In the genomic region with DNA sequence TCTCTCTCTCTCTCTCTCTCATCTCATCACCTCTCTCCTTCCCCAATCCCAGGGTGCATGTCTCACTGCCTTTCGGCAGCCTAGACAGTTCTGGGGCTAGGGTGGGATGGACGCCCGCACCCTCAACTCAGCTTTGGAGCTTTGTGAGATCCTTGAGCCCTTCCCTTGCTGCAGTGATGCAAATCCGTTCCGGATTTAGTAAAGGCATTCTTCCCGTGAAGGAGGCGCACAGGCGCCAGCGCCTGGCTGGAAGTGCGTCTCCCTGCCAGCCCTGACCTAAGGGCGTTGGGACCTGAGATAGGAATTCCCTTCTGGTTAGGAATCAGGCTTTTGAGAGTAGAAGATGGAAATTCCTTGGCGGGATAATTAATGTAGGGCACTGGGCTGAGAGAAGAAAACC, we compare ENCODE assay signal across 8 mouse cellular contexts. TPM values are rescaled to one million over a fixed set of nuclear protein-coding genes. Genes with fewer than 3 reads are reported as not detected.
DNase-seq lines count a peak whose midpoint lies in the region; ATAC-seq lines count a peak whose summit lies in the region.

No protein-coding gene starts in this region.

- H3K9ac ChIP-seq in kidney, embryonic 15.5 days: peak overlapping the region; percentile 30; the same call in 1 of the 2 replicates
- peak overlapping the region; percentile 34; the same call in 1 of the 2 replicates for H3K9ac ChIP-seq in midbrain, embryonic 12.5 days (replicated peaks)

- no peaks in the 10 kb centered on the region for H3K9me3 ChIP-seq in kidney, embryonic 15.5 days (replicated peaks)
- H3K9me3 ChIP-seq in midbrain, embryonic 12.5 days: no peaks in the 10 kb centered on the region

- H3K4me3 ChIP-seq in kidney, embryonic 15.5 days (replicated peaks): no peak overlapping the region; the same call in 1 of the 2 replicates
- H3K4me3 ChIP-seq in midbrain, embryonic 12.5 days: no peak overlapping the region

- H3K36me3 ChIP-seq in kidney, embryonic 15.5 days: no peaks in the 10 kb centered on the region
- H3K36me3 ChIP-seq in midbrain, embryonic 12.5 days: no peaks in the 10 kb centered on the region

- peaks cover 17% of the 10 kb centered on the region for H3K4me1 ChIP-seq in kidney, embryonic 15.5 days
- peaks cover 9% of the 10 kb centered on the region for H3K4me1 ChIP-seq in midbrain, embryonic 12.5 days

- H3K27me3 ChIP-seq in kidney, embryonic 15.5 days: no peaks in the 10 kb centered on the region
- peaks cover 7% of the 10 kb centered on the region; the same call in 1 of the 2 replicates for H3K27me3 ChIP-seq in midbrain, embryonic 12.5 days

- H3K4me2 ChIP-seq in kidney, embryonic 15.5 days: peak overlapping the region; percentile 44
- peak overlapping the region; percentile 41 for H3K4me2 ChIP-seq in midbrain, embryonic 12.5 days (replicated peaks)

- H3K27ac ChIP-seq in kidney, embryonic 15.5 days: peak overlapping the region; percentile 24; the same call in 1 of the 2 replicates
- H3K27ac ChIP-seq in midbrain, embryonic 12.5 days (replicated peaks): no peak overlapping the region

- WGBS in kidney, embryonic 15.5 days: 9% methylated on average over 12 of the region's 12 CpGs
- WGBS in midbrain, embryonic 12.5 days: 2% methylated on average over 12 of the region's 12 CpGs

- DNase-seq in adrenal gland, adult 2 months: peak; percentile 43
- DNase-seq in adrenal gland, adult 18-20 months (ENCODE audit: low spot score in 2 of 2): no peak
- peak; percentile 74 to 77 for DNase-seq in cerebellum, postnatal 10 days
- DNase-seq in heart, adult 8-10 months (ENCODE audit: low spot score): peak; percentile 62
- DNase-seq in urinary bladder, adult 18-20 months (ENCODE audit: low spot score in 2 of 2): no peak
- no peak for DNase-seq in layer of hippocampus, postnatal 10 days (ENCODE audit: low spot score in 2 of 2)

- ATAC-seq in kidney, embryonic 15.5 days (replicated peaks; ENCODE audit: low FRiP score): no peak
- ATAC-seq in midbrain, embryonic 12.5 days (ENCODE audit: low FRiP score, low read depth): no peak

RNA-seq across cellular contexts. Expression of gene Gm49337, which starts 9.6 kb away (rescaled TPM):
- total RNA-seq in adrenal gland, adult 2 months (2021): under 1 TPM in 1 of 2 experiments, not detected in 1; 0.52 TPM
- polyA plus RNA-seq in adrenal gland, adult 2 months (2012; rRNA removed): not detected in 2 replicates
- not detected for total RNA-seq in adrenal gland, adult 18-20 months (2021)
- not detected for total RNA-seq in heart, adult 8-10 months (2022)
- not detected in 2 replicates for polyA plus RNA-seq in kidney, embryonic 15.5 days (2015; fragmentation: Nextera tagmentation; extraction: Ambion mirVana)
- polyA plus RNA-seq in midbrain, embryonic 12.5 days (2016; fragmentation: Nextera tagmentation; extraction: Ambion mirVana): 0.13 TPM in 1 of 2 replicates, not detected in the other
- not detected for total RNA-seq in layer of hippocampus, postnatal 10 days (2021)

RNA-seq across cellular contexts. Expression of gene 1700042G07Rik, which starts 9.6 kb away (rescaled TPM):
- not detected for total RNA-seq in adrenal gland, adult 2 months (2021)
- not detected in 2 replicates for polyA plus RNA-seq in adrenal gland, adult 2 months (2012; rRNA removed)
- total RNA-seq in adrenal gland, adult 18-20 months (2021): not detected
- total RNA-seq in heart, adult 8-10 months (2022): not detected
- not detected in 2 replicates for polyA plus RNA-seq in kidney, embryonic 15.5 days (2015; fragmentation: Nextera tagmentation; extraction: Ambion mirVana)
- polyA plus RNA-seq in midbrain, embryonic 12.5 days (2016; fragmentation: Nextera tagmentation; extraction: Ambion mirVana): not detected in 2 replicates
- not detected for total RNA-seq in layer of hippocampus, postnatal 10 days (2021)

RNA-seq across cellular contexts. Expression of gene Tspan1, which starts 15.3 kb away (rescaled TPM):
- total RNA-seq in adrenal gland, adult 2 months (2021): not detected
- polyA plus RNA-seq in adrenal gland, adult 2 months (2012; rRNA removed): not detected in 2 replicates
- total RNA-seq in adrenal gland, adult 18-20 months (2021): not detected
- total RNA-seq in heart, adult 8-10 months (2022): under 1 TPM in 1 of 4 experiments, not detected in 3; 0.55 TPM
- polyA plus RNA-seq in kidney, embryonic 15.5 days (2015; fragmentation: Nextera tagmentation; extraction: Ambion mirVana): 2.1 and 6.4 TPM in 2 replicates
- polyA plus RNA-seq in midbrain, embryonic 12.5 days (2016; fragmentation: Nextera tagmentation; extraction: Ambion mirVana): 0.09 TPM in 1 of 2 replicates, not detected in the other
- total RNA-seq in layer of hippocampus, postnatal 10 days (2021): under 1 TPM in 1 of 2 experiments, not detected in 1; 0.27 TPM

RNA-seq across cellular contexts. Expression of gene Lurap1, which starts 31.6 kb away (rescaled TPM):
- 10 to 100 TPM in 1 of 2 experiments, 1 to 10 TPM in 1; 5.2 to 16.2 TPM for total RNA-seq in adrenal gland, adult 2 months (2021)
- polyA plus RNA-seq in adrenal gland, adult 2 months (2012; rRNA removed): 1.8 and 2.5 TPM in 2 replicates
- total RNA-seq in adrenal gland, adult 18-20 months (2021): 10 to 100 TPM in 1 of 2 experiments, 1 to 10 TPM in 1; 9.8 to 12.3 TPM
- 1 to 10 TPM; 3.6 to 5.3 (median 4.9) TPM for total RNA-seq in heart, adult 8-10 months (2022)
- polyA plus RNA-seq in kidney, embryonic 15.5 days (2015; fragmentation: Nextera tagmentation; extraction: Ambion mirVana): 2.7 and 3.2 TPM in 2 replicates
- 1.8 and 1.9 TPM in 2 replicates for polyA plus RNA-seq in midbrain, embryonic 12.5 days (2016; fragmentation: Nextera tagmentation; extraction: Ambion mirVana)
- total RNA-seq in layer of hippocampus, postnatal 10 days (2021): 10 to 100 TPM; 23.5 to 29.6 TPM

RNA-seq across cellular contexts. Expression of gene Pik3r3, which starts 38.7 kb away (rescaled TPM):
- total RNA-seq in adrenal gland, adult 2 months (2021): 10 to 100 TPM; 16.2 to 24.4 TPM
- 14.6 and 21.6 TPM in 2 replicates for polyA plus RNA-seq in adrenal gland, adult 2 months (2012; rRNA removed)
- total RNA-seq in adrenal gland, adult 18-20 months (2021): 10 to 100 TPM; 16.1 to 18.3 TPM
- 10 to 100 TPM in 3 of 4 experiments, 1 to 10 TPM in 1; 8.5 to 14.9 (median 11.9) TPM for total RNA-seq in heart, adult 8-10 months (2022)
- polyA plus RNA-seq in kidney, embryonic 15.5 days (2015; fragmentation: Nextera tagmentation; extraction: Ambion mirVana): 21.3 and 21.6 TPM in 2 replicates
- 117 and 127 TPM in 2 replicates for polyA plus RNA-seq in midbrain, embryonic 12.5 days (2016; fragmentation: Nextera tagmentation; extraction: Ambion mirVana)
- 10 to 100 TPM; 38.3 to 47.1 TPM for total RNA-seq in layer of hippocampus, postnatal 10 days (2021)

Comparison
In these comparisons a context has a peak if more than half of its experiments do, and no peak if none do; other contexts are left out.
1. DNase-seq: peak in adrenal gland, adult 2 months (single experiment), cerebellum, postnatal 10 days (2 of 2) and heart, adult 8-10 months (single experiment); none in adrenal gland, adult 18-20 months (0 of 2), urinary bladder, adult 18-20 months (0 of 2) and layer of hippocampus, postnatal 10 days (0 of 2).